Mouse (Mus musculus) MEL (cell line): ENCODE measurements at regions not wholly inside any gene's neighbourhood (a gene's known extent, or its start where the extent isn't known, plus 50 kb on each side); places are given as distances from the start of the nearest gene placed in this dataset.

Experiments used
- CTCF ChIP-seq, 3 experiments: IDR thresholded peaks in 2 of 3; conservative IDR thresholded peaks in 1 of 3; 2 replicates each; pipeline ENCODE4 v1.5.1; 2011 to 2012; ENCODE audit warnings: low read length in 3 of 3, low read depth in 2 of 3, mild to moderate bottlenecking in 2 of 3, improper control_type of control experiment in 1 of 3, inconsistent platforms in 1 of 3, mixed read lengths in 1 of 3, moderate library complexity in 1 of 3; ENCODE audit not compliant: control insufficient read depth in 1 of 3, insufficient read depth in 1 of 3, poor library complexity in 1 of 3, severe bottlenecking in 1 of 3
- GATA1 ChIP-seq: IDR thresholded peaks from 2 replicates; pipeline ENCODE4 v1.6.1; 2011; ENCODE audit warnings: low read depth, low read length, improper control_type of control experiment
- POLR2A ChIP-seq, 2 experiments: IDR thresholded peaks; 2 replicates each; pipeline ENCODE4 v1.6.1; 2011 to 2012; ENCODE audit warnings: low read length in 2 of 2, mild to moderate bottlenecking in 2 of 2, control low read depth in 1 of 2, improper control_type of control experiment in 1 of 2, low read depth in 1 of 2, moderate library complexity in 1 of 2; ENCODE audit not compliant: control insufficient read depth in 1 of 2, insufficient read depth in 1 of 2, poor library complexity in 1 of 2
- POLR2AphosphoS2 ChIP-seq: IDR thresholded peaks from 2 replicates; pipeline ENCODE4 v1.6.1; 2011; ENCODE audit warnings: low read length, improper control_type of control experiment

DNA sequence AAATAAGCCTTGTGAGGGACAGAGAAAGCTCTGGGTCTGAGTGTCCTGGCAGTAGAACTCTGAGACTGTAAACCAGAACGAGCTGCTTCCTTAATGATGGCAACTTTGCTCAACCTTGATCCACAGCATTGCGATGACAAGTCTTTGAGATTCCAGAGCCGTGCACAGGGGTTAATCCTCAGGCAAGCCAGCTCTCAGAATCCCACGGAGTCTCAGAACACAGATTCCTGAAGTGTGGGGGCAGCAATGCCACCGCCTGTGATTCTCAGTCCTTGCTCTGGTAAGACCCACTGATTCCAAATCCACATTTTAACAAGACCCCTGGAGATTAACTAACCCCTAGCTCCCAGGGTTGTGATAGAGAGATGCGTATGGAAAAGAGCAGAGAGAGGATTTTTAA is 255.5 kb upstream of the AI593442 start:
- TF ChIP-seq GATA1 (no peak), POLR2AphosphoS2 (no peak), POLR2A (IDR thresholded peaks at IDR 0.05; ENCODE audit: control insufficient read depth in 1 of 2, insufficient read depth in 1 of 2, low read depth in 1 of 2, low read length in 2 of 2, poor library complexity in 1 of 2) (no peak), CTCF (IDR thresholded peaks at IDR 0.05 in 2 of 3, conservative IDR thresholded peaks at IDR 0.05 in 1 of 3; ENCODE audit: control insufficient read depth in 1 of 3, insufficient read depth in 1 of 3, low read depth in 2 of 3, low read length in 3 of 3, poor library complexity in 1 of 3, severe bottlenecking in 1 of 3) (no peak)
